Mouse (Mus musculus) cerebellum, adult 2 months (tissue): ENCODE data around the gene Dnal4.

Experiments
- CTCF ChIP-seq: fragments of 200-500 bp; IDR thresholded peaks from 2 replicates; pipeline ENCODE4 v1.5.1; 2011; ENCODE audit warnings: low read depth, mild to moderate bottlenecking, control low read depth, low read length, moderate library complexity, borderline replicate concordance; ENCODE audit not compliant: insufficient read depth
- POLR2A ChIP-seq: fragments of 200-500 bp; IDR thresholded peaks from 2 replicates; pipeline ENCODE4 v1.6.1; 2011; ENCODE audit warnings: low read length, control low read depth, borderline replicate concordance; ENCODE audit not compliant: insufficient read depth

- TF ChIP-seq CTCF (no peak), POLR2A (no peak)
Observed at GRCm38 (mm10) chr15:79753420-79753752, 24.3 kb downstream of the Dnal4 start.
